Mouse (Mus musculus): ENCODE data around the gene Eaf1.
"Not testable (repeated sequence)": the region's sequence is repeated elsewhere in the genome, so short reads cannot be mapped to it uniquely, and the experiment has no call there.

The Eaf1 gene

GRCm38 (mm10) chr14:31494349-31494974, at the start of gene Eaf1:
Gene Eaf1, plus strand, starts transcription at chr14:31494399.
- in situ Hi-C loops (cut with MboI, MseI) = no loop called here

- in situ Hi-C loops (cut with MboI, MseI) = no loop called here
Measured at GRCm38 (mm10) chr14:31448994-31449393, 45.2 kb upstream of the Eaf1 start.

GRCm38 (mm10) chr14:31453946-31454345, 40.3 kb upstream of the Eaf1 start:
- in situ Hi-C loops (cut with MboI, MseI) = not testable (repeated sequence)

- in situ Hi-C loops (cut with MboI, MseI) = no loop called here
Measured at GRCm38 (mm10) chr14:31454849-31455566, 39.2 kb upstream of the Eaf1 start.

- in situ Hi-C loops (cut with MboI, MseI) = no loop called here
Measured at GRCm38 (mm10) chr14:31456064-31456721, 38.0 kb upstream of the Eaf1 start.

GRCm38 (mm10) chr14:31458006-31458405, 36.2 kb upstream of the Eaf1 start:
- in situ Hi-C loops (cut with MboI, MseI) = no loop called here

- in situ Hi-C loops (cut with MboI, MseI) = loop anchor here (5.0 kb wide), 1 partner anchor 75 kb away; no protein-coding TSS in a partner anchor
Measured at GRCm38 (mm10) chr14:31462226-31462625, 32.0 kb upstream of the Eaf1 start.

- in situ Hi-C loops (cut with MboI, MseI) = loop anchor here (5.0 kb wide), 1 partner anchor 76 kb away; no protein-coding TSS in a partner anchor
Measured at GRCm38 (mm10) chr14:31462886-31463285, 31.3 kb upstream of the Eaf1 start.

GRCm38 (mm10) chr14:31464176-31464575, 30.0 kb upstream of the Eaf1 start:
- in situ Hi-C loops (cut with MboI, MseI) = loop anchor here (5.0 kb wide), 1 partner anchor 77 kb away; no protein-coding TSS in a partner anchor

- in situ Hi-C loops (cut with MboI, MseI) = no loop called here
Measured at GRCm38 (mm10) chr14:31469711-31470110, 24.5 kb upstream of the Eaf1 start.

- in situ Hi-C loops (cut with MboI, MseI) = no loop called here
Measured at GRCm38 (mm10) chr14:31472451-31473061, 21.6 kb upstream of the Eaf1 start.

GRCm38 (mm10) chr14:31473297-31473696, 20.9 kb upstream of the Eaf1 start:
- in situ Hi-C loops (cut with MboI, MseI) = no loop called here

- in situ Hi-C loops (cut with MboI, MseI) = no loop called here
Measured at GRCm38 (mm10) chr14:31482417-31482816, 11.8 kb upstream of the Eaf1 start.

GRCm38 (mm10) chr14:31486465-31486864, 7.7 kb upstream of the Eaf1 start:
- in situ Hi-C loops (cut with MboI, MseI) = no loop called here

GRCm38 (mm10) chr14:31488055-31488454, 6.1 kb upstream of the Eaf1 start:
- in situ Hi-C loops (cut with MboI, MseI) = no loop called here

GRCm38 (mm10) chr14:31493901-31494300, 298 bp upstream of the Eaf1 start:
- in situ Hi-C loops (cut with MboI, MseI) = no loop called here

- in situ Hi-C loops (cut with MboI, MseI) = loop anchor here (5.0 kb wide), 1 partner anchor 102 kb away; no protein-coding TSS in a partner anchor
Measured at GRCm38 (mm10) chr14:31494975-31495455, 816 bp downstream of the Eaf1 start, which contains the start of gene Mettl6. Gene Mettl6, minus strand, starts transcription at chr14:31495040.

- in situ Hi-C loops (cut with MboI, MseI) = loop anchor here (5.0 kb wide), 1 partner anchor 102 kb away; no protein-coding TSS in a partner anchor
Measured at GRCm38 (mm10) chr14:31495538-31495937, 1.3 kb downstream of the Eaf1 start.

- in situ Hi-C loops (cut with MboI, MseI) = loop anchor here (5.0 kb wide), 1 partner anchor 101 kb away; no protein-coding TSS in a partner anchor
Measured at GRCm38 (mm10) chr14:31496241-31496646, 2.0 kb downstream of the Eaf1 start.

- in situ Hi-C loops (cut with MboI, MseI) = loop anchor here (5.0 kb wide), 1 partner anchor 98 kb away; no protein-coding TSS in a partner anchor
Measured at GRCm38 (mm10) chr14:31499526-31499925, 5.3 kb downstream of the Eaf1 start.

- in situ Hi-C loops (cut with MboI, MseI) = no loop called here
Measured at GRCm38 (mm10) chr14:31503406-31503805, 9.2 kb downstream of the Eaf1 start.

All from T-helper 2 cell (primary cell).